Mouse (Mus musculus) ES-E14 (cell line): ENCODE measurements at regions not wholly inside any gene's neighbourhood (a gene's known extent, or its start where the extent isn't known, plus 50 kb on each side); places are given as distances from the start of the nearest gene placed in this dataset.

ENCODE experiments used
- DNase-seq: peaks from one replicate; pipeline ENCODE4 v3.0.0-alpha.2; 2013; ENCODE audit warnings: low read depth, low spot score
- H3K27ac ChIP-seq: 2 replicates; pipeline ENCODE4 v1.5.1; 2012; ENCODE audit warnings: low read depth, mild to moderate bottlenecking, low read length, moderate library complexity, mixed read lengths; ENCODE audit not compliant: poor library complexity, insufficient read depth, severe bottlenecking
- H3K36me3 ChIP-seq: 2 replicates; pipeline ENCODE4 v1.6.1; 2012; ENCODE audit warnings: mild to moderate bottlenecking, low read length, moderate library complexity, mixed read lengths; ENCODE audit not compliant: control insufficient read depth, poor library complexity, insufficient read depth, severe bottlenecking
- H3K4me1 ChIP-seq, 2 experiments: fragments of 150-350 bp in 1 of 2; sonication (generic) in 1 of 2; 2 replicates each; pipeline ENCODE4 v1.6.1; 2012; ENCODE audit warnings: low read length in 2 of 2, mild to moderate bottlenecking in 1 of 2, mixed read lengths in 1 of 2; ENCODE audit not compliant: control insufficient read depth in 2 of 2, insufficient read depth in 2 of 2, poor library complexity in 1 of 2
- H3K4me3 ChIP-seq, 2 experiments: fragments of 150-350 bp in 1 of 2; sonication (generic) in 1 of 2; 2 replicates each; pipeline ENCODE4 v1.5.1; 2012; ENCODE audit warnings: low read length in 2 of 2, low read depth in 1 of 2, mild to moderate bottlenecking in 1 of 2, mixed read lengths in 1 of 2; ENCODE audit not compliant: insufficient read depth in 1 of 2, poor library complexity in 1 of 2, severe bottlenecking in 1 of 2
- H3K9ac ChIP-seq: 2 replicates; pipeline ENCODE4 v1.6.1; 2012; ENCODE audit warnings: low read depth, mild to moderate bottlenecking, low read length, mixed read lengths; ENCODE audit not compliant: poor library complexity, insufficient read depth, severe bottlenecking
- H3K9me3 ChIP-seq: fragments of 150-350 bp; sonication (generic); 2 replicates; pipeline ENCODE4 v1.6.1; 2012; ENCODE audit warnings: low read depth, mild to moderate bottlenecking, low read length; ENCODE audit not compliant: control insufficient read depth, insufficient read depth
- CHD2 ChIP-seq: IDR thresholded peaks from 2 replicates; pipeline ENCODE4 v1.6.1; 2014; ENCODE audit warnings: mild to moderate bottlenecking, low read depth, low read length, inconsistent platforms
- HCFC1 ChIP-seq: IDR thresholded peaks from 2 replicates; pipeline ENCODE4 v1.6.1; 2012; ENCODE audit warnings: low read length, inconsistent platforms, borderline replicate concordance; ENCODE audit not compliant: insufficient read depth
- MAFK ChIP-seq: IDR thresholded peaks from 2 replicates; pipeline ENCODE4 v1.6.1; 2014; ENCODE audit warnings: mild to moderate bottlenecking, low read depth, low read length, inconsistent platforms; ENCODE audit not compliant: insufficient read depth
- ZC3H11A ChIP-seq: IDR thresholded peaks from 2 replicates; pipeline ENCODE4 v1.6.1; 2012; ENCODE audit warnings: low read depth, mild to moderate bottlenecking, inconsistent platforms, low read length, borderline replicate concordance
- ZNF384 ChIP-seq: IDR thresholded peaks from 2 replicates; pipeline ENCODE4 v1.6.1; 2012; ENCODE audit warnings: low read depth, low read length, inconsistent platforms
- in situ Hi-C, 2 experiments: fragments of 600-800 bp; cut with MboI; formaldehyde crosslinking; loops; one replicate each; pipeline ENCODE4 v1.15.1; 2025; ENCODE audit warnings: low sequenced_read_pairs in 2 of 2, inconsistent platforms in 1 of 2; ENCODE audit not compliant: unreplicated experiment in 2 of 2

DNA sequence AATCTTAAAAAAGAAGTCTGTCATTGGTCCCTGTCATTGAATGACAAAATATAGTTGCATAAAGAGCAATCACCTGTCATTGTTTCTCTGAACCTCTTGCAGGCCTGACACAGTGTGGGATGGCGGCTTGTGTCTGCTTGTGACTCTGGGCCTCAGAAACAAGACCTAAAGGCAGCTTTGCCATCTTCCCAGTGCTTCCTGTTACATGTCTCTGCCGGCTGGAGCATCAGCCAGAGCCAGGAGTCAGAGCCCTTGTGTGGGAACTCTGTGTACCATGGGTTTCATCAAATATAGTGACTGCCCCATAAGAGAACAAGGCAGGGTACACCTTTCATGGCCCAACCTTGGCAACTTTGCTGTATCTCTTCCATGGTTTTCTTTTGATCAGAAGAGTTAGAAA, 150.3 kb downstream of the Fndc1 start:
- in situ Hi-C loops, result no loop called here
- no peaks in the 10 kb centered on the region for H3K4me1 ChIP-seq
- DNase-seq, result no peak
- TF ChIP-seq ZNF384 (no peak), CHD2 (no peak), HCFC1 (no peak), ZC3H11A (no peak), MAFK (no peak)
- H3K4me3 ChIP-seq, result no peak overlapping the region
- no peaks in the 10 kb centered on the region for H3K36me3 ChIP-seq
- no peak overlapping the region for H3K27ac ChIP-seq
- no peak overlapping the region for H3K9ac ChIP-seq
- no peaks in the 10 kb centered on the region for H3K9me3 ChIP-seq

- Histone ChIP-seq H3K4me1 (no peaks in the 10 kb centered on the region), H3K9ac (no peak overlapping the region), H3K36me3 (no peaks in the 10 kb centered on the region), H3K27ac (no peak overlapping the region), H3K4me3 (no peak overlapping the region), H3K9me3 (no peaks in the 10 kb centered on the region)
- in situ Hi-C loops, result no loop called here
- no peak for DNase-seq
- TF ChIP-seq ZC3H11A, result no peak
- TF ChIP-seq HCFC1, result no peak
- no peak for TF ChIP-seq MAFK
- no peak for TF ChIP-seq CHD2
- no peak for TF ChIP-seq ZNF384
Observed at GRCm38 (mm10) chr17:7674511-7674910, 152.6 kb downstream of the Fndc1 start.

DNA sequence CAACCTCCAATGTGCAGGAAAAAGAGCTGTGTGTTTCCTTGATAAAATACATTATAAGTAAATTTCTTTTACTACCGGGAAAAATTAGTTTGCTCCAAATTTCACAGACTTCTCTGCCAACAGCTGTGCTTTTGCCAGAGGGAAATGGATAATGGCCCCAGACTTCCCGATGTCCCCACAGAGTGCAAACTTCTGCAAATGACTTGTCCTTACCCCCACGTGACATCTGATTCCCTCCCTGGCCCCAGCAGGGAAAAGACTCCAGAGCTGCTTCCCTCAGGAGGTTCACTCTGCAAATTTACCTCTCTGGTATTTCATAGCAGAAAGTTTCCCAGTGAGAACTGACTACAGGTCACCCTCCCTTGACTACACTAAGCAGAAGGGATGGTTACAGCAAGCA, 159.3 kb downstream of the Fndc1 start:
- H3K9ac ChIP-seq, result no peak overlapping the region
- no peak overlapping the region for H3K4me3 ChIP-seq
- H3K9me3 ChIP-seq, result no peaks in the 10 kb centered on the region
- H3K36me3 ChIP-seq, result no peaks in the 10 kb centered on the region
- H3K27ac ChIP-seq, result no peak overlapping the region
- in situ Hi-C loops, result no loop called here
- TF ChIP-seq MAFK, result no peak
- no peak for TF ChIP-seq HCFC1
- TF ChIP-seq ZC3H11A, result no peak
- no peak for TF ChIP-seq CHD2
- TF ChIP-seq ZNF384, result no peak
- no peak for DNase-seq
- H3K4me1 ChIP-seq, result no peaks in the 10 kb centered on the region

DNA sequence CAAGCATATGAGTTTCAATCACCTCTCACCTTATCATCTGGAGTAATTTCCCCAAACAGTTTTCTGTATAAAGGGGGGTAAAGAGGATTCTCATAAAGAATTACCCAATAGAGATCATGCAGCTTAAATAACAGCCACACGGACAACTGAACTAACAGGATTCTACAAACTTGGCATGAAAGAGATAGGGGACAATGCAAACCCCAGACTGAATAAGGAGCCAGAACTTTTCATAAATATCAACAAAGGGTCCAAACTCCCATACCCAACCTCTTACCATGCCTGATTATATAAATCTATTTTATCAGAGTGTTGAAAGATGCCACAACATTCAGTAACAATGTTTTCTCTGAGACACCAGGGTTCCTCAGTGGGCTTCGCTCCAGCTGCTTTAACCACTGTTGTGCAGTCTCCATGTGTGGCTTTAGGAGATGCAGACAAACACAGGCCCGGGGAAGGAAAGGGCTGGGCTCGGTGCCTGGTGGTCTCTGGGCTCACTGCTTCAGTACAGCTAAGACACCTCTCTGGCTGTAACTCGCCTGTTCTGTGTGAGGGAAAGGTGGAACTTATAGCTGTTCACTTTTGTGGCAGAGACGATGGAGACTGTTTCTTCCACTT, 160.2 kb downstream of the Fndc1 start:
- Histone ChIP-seq H3K4me3 (no peak overlapping the region), H3K4me1 (no peaks in the 10 kb centered on the region), H3K27ac (no peak overlapping the region), H3K9ac (no peak overlapping the region), H3K9me3 (no peaks in the 10 kb centered on the region), H3K36me3 (no peaks in the 10 kb centered on the region)
- no peak for TF ChIP-seq CHD2
- TF ChIP-seq ZC3H11A, result no peak
- TF ChIP-seq ZNF384, result no peak
- no peak for TF ChIP-seq MAFK
- no peak for TF ChIP-seq HCFC1
- DNase-seq, result no peak
- in situ Hi-C loops, result no loop called here
